Mouse (Mus musculus) CH12.LX (cell line): ENCODE data around the gene Hist1h1c. TPM values are rescaled to one million over a fixed set of nuclear protein-coding genes. Genes with fewer than 3 reads are reported as not detected.
A peak's percentile ranks its signal among the peaks of the same experiment; 100 is the strongest.

Source experiments
- DNase-seq: peaks from one replicate; pipeline ENCODE4 v3.0.0-alpha.2; 2013; ENCODE audit errors: extremely low read depth
- H3K27ac ChIP-seq: 2 replicates; pipeline ENCODE4 v1.5.1; 2012; ENCODE audit warnings: low read depth, mild to moderate bottlenecking, control low read depth, moderate library complexity; ENCODE audit not compliant: insufficient read depth
- H3K27me3 ChIP-seq: replicated peaks from 2 replicates; pipeline ENCODE3; 2012; ENCODE audit warnings: inconsistent platforms
- H3K36me3 ChIP-seq, 2 experiments: replicated peaks in 1 of 2; 2 replicates each; pipeline versions ENCODE3 to v1.6.1; 2012; ENCODE audit warnings: inconsistent platforms in 1 of 2, low read length in 1 of 2, mild to moderate bottlenecking in 1 of 2, mixed read lengths in 1 of 2, moderate library complexity in 1 of 2; ENCODE audit not compliant: control insufficient read depth in 1 of 2, insufficient read depth in 1 of 2
- H3K4me1 ChIP-seq, 2 experiments: 2 replicates each; pipeline ENCODE4 v1.6.1; 2012; ENCODE audit warnings: inconsistent platforms in 1 of 2, moderate library complexity in 1 of 2; ENCODE audit not compliant: insufficient read depth in 2 of 2, control insufficient read depth in 1 of 2
- H3K4me2 ChIP-seq: 2 replicates; pipeline ENCODE4 v1.6.1; 2012; ENCODE audit warnings: low read depth, mild to moderate bottlenecking, control low read depth; ENCODE audit not compliant: poor library complexity, insufficient read depth, severe bottlenecking
- H3K4me3 ChIP-seq, 3 experiments: fragments of 150-350 bp in 1 of 3; sonication (generic) in 1 of 3; replicated peaks in 1 of 3; 2 replicates each; pipeline versions ENCODE3 to v1.5.1; 2011 to 2012; ENCODE audit warnings: low read depth in 2 of 3, low read length in 2 of 3, mild to moderate bottlenecking in 2 of 3, moderate library complexity in 2 of 3, control low read depth in 1 of 3, improper control_type of control experiment in 1 of 3, inconsistent platforms in 1 of 3, mixed read lengths in 1 of 3; ENCODE audit not compliant: poor library complexity in 1 of 3
- H3K79me2 ChIP-seq: replicated peaks from 2 replicates; pipeline ENCODE4 v1.6.1; 2012; ENCODE audit warnings: mild to moderate bottlenecking, moderate library complexity; ENCODE audit not compliant: control insufficient read depth, poor library complexity, insufficient read depth, severe bottlenecking; ENCODE audit errors: extremely low read depth
- H3K9ac ChIP-seq: 2 replicates; pipeline ENCODE4 v1.6.1; 2012; ENCODE audit warnings: low read depth, mild to moderate bottlenecking, control low read depth, moderate library complexity; ENCODE audit not compliant: insufficient read depth
- H3K9me3 ChIP-seq: replicated peaks from 2 replicates; pipeline ENCODE3; 2012; ENCODE audit warnings: low read length, inconsistent platforms, mixed read lengths
- BHLHE40 ChIP-seq: IDR thresholded peaks from 2 replicates; pipeline ENCODE4 v1.6.1; 2011; ENCODE audit warnings: mild to moderate bottlenecking, low read depth, low read length, improper control_type of control experiment
- CHD1 ChIP-seq: IDR thresholded peaks from 2 replicates; pipeline ENCODE4 v1.6.1; 2012; ENCODE audit warnings: low read depth, low read length, improper control_type of control experiment, inconsistent platforms
- CHD2 ChIP-seq: IDR thresholded peaks from 2 replicates; pipeline ENCODE4 v1.6.1; 2011; ENCODE audit warnings: low read length, improper control_type of control experiment
- CTCF ChIP-seq, 2 experiments: IDR thresholded peaks in 1 of 2; conservative IDR thresholded peaks in 1 of 2; 2 replicates each; pipeline ENCODE4 v1.5.1; 2011 to 2012; ENCODE audit warnings: low read depth in 2 of 2, low read length in 2 of 2, improper control_type of control experiment in 1 of 2, inconsistent platforms in 1 of 2, mild to moderate bottlenecking in 1 of 2, moderate library complexity in 1 of 2
- E2F4 ChIP-seq: IDR thresholded peaks from 2 replicates; pipeline ENCODE4 v1.6.1; 2011; ENCODE audit warnings: low read depth, low read length, improper control_type of control experiment; ENCODE audit not compliant: insufficient replicate concordance
- ELF1 ChIP-seq: IDR thresholded peaks from 2 replicates; pipeline ENCODE4 v1.6.1; 2014; ENCODE audit warnings: low read depth, mild to moderate bottlenecking, inconsistent platforms, low read length, improper control_type of control experiment
- EP300 ChIP-seq: IDR thresholded peaks from 2 replicates; pipeline ENCODE4 v1.6.1; 2011; ENCODE audit warnings: low read length, improper control_type of control experiment
- ETS1 ChIP-seq: conservative IDR thresholded peaks from 2 replicates; pipeline ENCODE4 v1.6.1; 2012; ENCODE audit warnings: low read depth, mild to moderate bottlenecking, inconsistent platforms, low read length, improper control_type of control experiment, moderate library complexity
- GABPA ChIP-seq: IDR thresholded peaks from 2 replicates; pipeline ENCODE4 v1.6.1; 2012; ENCODE audit warnings: low read depth, low read length, improper control_type of control experiment, inconsistent platforms; ENCODE audit not compliant: insufficient replicate concordance
- HCFC1 ChIP-seq: IDR thresholded peaks from 2 replicates; pipeline ENCODE4 v1.6.1; 2012; ENCODE audit warnings: low read depth, mild to moderate bottlenecking, inconsistent platforms, low read length, improper control_type of control experiment
- IRF4 ChIP-seq: IDR thresholded peaks from 2 replicates; pipeline ENCODE4 v1.6.1; 2014; ENCODE audit warnings: low read depth, mild to moderate bottlenecking, inconsistent platforms, low read length, improper control_type of control experiment
- JUN ChIP-seq: IDR thresholded peaks from 2 replicates; pipeline ENCODE4 v1.6.1; 2011; ENCODE audit warnings: low read depth, mild to moderate bottlenecking, low read length, improper control_type of control experiment, moderate library complexity; ENCODE audit not compliant: insufficient read depth
- JUND ChIP-seq: conservative IDR thresholded peaks from 2 replicates; pipeline ENCODE4 v1.6.1; 2011; ENCODE audit warnings: low read depth, low read length, improper control_type of control experiment
- KAT2A ChIP-seq: IDR thresholded peaks from 2 replicates; pipeline ENCODE4 v1.6.1; 2012; ENCODE audit warnings: low read length, improper control_type of control experiment, inconsistent platforms; ENCODE audit not compliant: insufficient replicate concordance
- MAFK ChIP-seq: IDR thresholded peaks from 2 replicates; pipeline ENCODE4 v1.6.1; 2011; ENCODE audit warnings: low read length, improper control_type of control experiment; ENCODE audit not compliant: insufficient replicate concordance
- MAX ChIP-seq: IDR thresholded peaks from 2 replicates; pipeline ENCODE4 v1.6.1; 2011; ENCODE audit warnings: low read length, improper control_type of control experiment
- MAZ ChIP-seq: IDR thresholded peaks from 2 replicates; pipeline ENCODE4 v1.6.1; 2012; ENCODE audit warnings: low read depth, mild to moderate bottlenecking, inconsistent platforms, low read length, improper control_type of control experiment, moderate library complexity
- MEF2A ChIP-seq: IDR thresholded peaks from 2 replicates; pipeline ENCODE4 v1.6.1; 2014; ENCODE audit warnings: low read depth, mild to moderate bottlenecking, inconsistent platforms, low read length, improper control_type of control experiment, borderline replicate concordance
- MXI1 ChIP-seq: IDR thresholded peaks from 2 replicates; pipeline ENCODE4 v1.6.1; 2011; ENCODE audit warnings: mild to moderate bottlenecking, low read depth, low read length, improper control_type of control experiment
- MYC ChIP-seq: IDR thresholded peaks from 2 replicates; pipeline ENCODE4 v1.6.1; 2011; ENCODE audit warnings: low read depth, mild to moderate bottlenecking, improper control_type of control experiment, low read length
- NELFE ChIP-seq: IDR thresholded peaks from 2 replicates; pipeline ENCODE4 v1.6.1; 2011; ENCODE audit warnings: low read depth, low read length, improper control_type of control experiment
- NRF1 ChIP-seq: IDR thresholded peaks from 2 replicates; pipeline ENCODE4 v1.6.1; 2014; ENCODE audit warnings: low read depth, mild to moderate bottlenecking, inconsistent platforms, low read length, improper control_type of control experiment, moderate library complexity
- PAX5 ChIP-seq: IDR thresholded peaks from 2 replicates; pipeline ENCODE4 v1.6.1; 2012; ENCODE audit warnings: low read length, inconsistent platforms, mixed read lengths
- POLR2A ChIP-seq: IDR thresholded peaks from 2 replicates; pipeline ENCODE4 v1.6.1; 2011; ENCODE audit warnings: low read depth, mild to moderate bottlenecking, improper control_type of control experiment, low read length
- POLR2AphosphoS2 ChIP-seq: IDR thresholded peaks from 2 replicates; pipeline ENCODE4 v1.6.1; 2011; ENCODE audit warnings: low read depth, low read length, improper control_type of control experiment
- RAD21 ChIP-seq: IDR thresholded peaks from 2 replicates; pipeline ENCODE4 v1.6.1; 2011; ENCODE audit warnings: low read depth, mild to moderate bottlenecking, low read length, improper control_type of control experiment, moderate library complexity
- RCOR1 ChIP-seq: conservative IDR thresholded peaks from 2 replicates; pipeline ENCODE4 v1.6.1; 2012; ENCODE audit warnings: low read depth, mild to moderate bottlenecking, inconsistent platforms, low read length, improper control_type of control experiment
- SIN3A ChIP-seq: IDR thresholded peaks from 2 replicates; pipeline ENCODE4 v1.6.1; 2012; ENCODE audit warnings: low read length, improper control_type of control experiment, inconsistent platforms
- SMC3 ChIP-seq: IDR thresholded peaks from 2 replicates; pipeline ENCODE4 v1.6.1; 2011; ENCODE audit warnings: low read depth, low read length, improper control_type of control experiment
- TBP ChIP-seq: conservative IDR thresholded peaks from 2 replicates; pipeline ENCODE4 v1.6.1; 2011; ENCODE audit warnings: low read depth, low read length, improper control_type of control experiment
- TCF12 ChIP-seq: IDR thresholded peaks from 2 replicates; pipeline ENCODE4 v1.6.1; 2014; ENCODE audit warnings: low read depth, mild to moderate bottlenecking, inconsistent platforms, low read length, improper control_type of control experiment
- UBTF ChIP-seq: IDR thresholded peaks from 2 replicates; pipeline ENCODE4 v1.6.1; 2012; ENCODE audit warnings: low read depth, mild to moderate bottlenecking, inconsistent platforms, low read length, improper control_type of control experiment, moderate library complexity
- USF1 ChIP-seq: IDR thresholded peaks from 2 replicates; pipeline ENCODE4 v1.6.1; 2014; ENCODE audit warnings: low read depth, mild to moderate bottlenecking, inconsistent platforms, low read length, improper control_type of control experiment
- USF2 ChIP-seq: conservative IDR thresholded peaks from 2 replicates; pipeline ENCODE4 v1.6.1; 2011; ENCODE audit warnings: low read depth, low read length, improper control_type of control experiment
- ZC3H11A ChIP-seq: IDR thresholded peaks from 2 replicates; pipeline ENCODE4 v1.6.1; 2012; ENCODE audit warnings: low read depth, mild to moderate bottlenecking, inconsistent platforms, low read length, improper control_type of control experiment
- ZKSCAN1 ChIP-seq: IDR thresholded peaks from 2 replicates; pipeline ENCODE4 v1.6.1; 2012; ENCODE audit warnings: low read depth, inconsistent platforms, low read length, improper control_type of control experiment, borderline replicate concordance
- ZMIZ1 ChIP-seq: IDR thresholded peaks from 2 replicates; pipeline ENCODE4 v1.6.1; 2012; ENCODE audit warnings: low read depth, mild to moderate bottlenecking, inconsistent platforms, low read length, improper control_type of control experiment
- ZNF384 ChIP-seq: IDR thresholded peaks from 2 replicates; pipeline ENCODE4 v1.6.1; 2012; ENCODE audit warnings: low read depth, low read length, improper control_type of control experiment, inconsistent platforms
- dilution Hi-C: fragments of 300-500 bp; cut with MboI; formaldehyde crosslinking; loops from 2 replicates; pipeline ENCODE4 v1.14.3; 2020; ENCODE audit warnings: low sequenced_read_pairs; ENCODE audit not compliant: extremely low pct_unique_long_range_greater_than_20kb, extremely low pct_ligation_motif_present
- in situ Hi-C: fragments of 300-500 bp; cut with MboI; formaldehyde crosslinking; loops from 3 replicates; pipeline ENCODE4 v1.14.3; 2019; ENCODE audit warnings: low sequenced_read_pairs, low pct_ligation_motif_present, low pct_unique_long_range_greater_than_20kb, mixed read lengths
- polyA plus RNA-seq: library from polyadenylated mRNA; unstranded; fragments of >175 nt; gene quantifications from 2 replicates; pipeline ENCODE4 v1.2.1, GENCODE M21; 2012; ENCODE audit warnings: low read depth; ENCODE audit not compliant: insufficient read length
- total RNA-seq, 2 experiments: library from RNA; depleted of rRNA; stranded (reverse); fragments of 300-350 nt in 1 of 2; fragments of >200 nt in 1 of 2; gene quantifications; 2 replicates each; pipeline ENCODE4 v1.2.3; 2012 to 2014

Gene Hist1h1c
- total RNA-seq (2012; rRNA removed) (568 and 597 TPM in 2 replicates), total RNA-seq (2014; rRNA removed) (22.8 and 26.1 TPM in 2 replicates), polyA plus RNA-seq (12.5 and 13.2 TPM in 2 replicates)

DNA sequence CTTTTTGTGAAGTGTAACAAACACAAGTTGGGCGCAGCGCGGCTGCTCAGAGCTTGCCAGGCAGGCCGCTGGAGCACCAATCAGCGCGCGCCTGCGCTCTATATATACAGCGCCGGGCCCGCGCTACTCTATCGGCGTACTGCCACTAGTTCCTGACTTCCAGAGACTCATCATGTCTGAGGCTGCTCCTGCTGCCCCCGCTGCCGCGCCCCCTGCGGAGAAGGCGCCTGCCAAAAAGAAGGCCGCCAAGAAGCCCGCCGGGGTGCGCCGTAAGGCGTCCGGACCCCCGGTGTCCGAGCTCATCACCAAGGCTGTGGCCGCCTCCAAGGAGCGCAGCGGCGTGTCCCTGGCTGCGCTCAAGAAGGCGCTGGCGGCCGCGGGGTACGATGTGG lies at the start of gene Hist1h1c:
Hist1h1c (plus strand) TSS at position 132 of the 392 bp plus-strand sequence.
- Histone ChIP-seq H3K4me1 (peaks cover 3 to 26% of the 10 kb centered on the region in 2 experiments; a peak in 3 of 4 replicates), H3K79me2 (no peaks in the 10 kb centered on the region), H3K4me2 (peak within 1 kb of the TSS; percentile 61), H3K36me3 (no peaks in the 10 kb centered on the region)
- dilution Hi-C loops (no loop called here), in situ Hi-C loops (loop anchor here (5.0 kb wide), 1 partner anchor 36 kb away; no protein-coding TSS in a partner anchor)
- DNase-seq: peak; percentile 91
- TF ChIP-seq EP300: no peak
- TF ChIP-seq ELF1: peak; percentile 42; the same call in 1 of the 2 replicates
- peak; percentile 21; the same call in 1 of the 2 replicates for TF ChIP-seq SIN3A
- TF ChIP-seq ZC3H11A: no peak
- TF ChIP-seq MXI1: no peak; the same call in 1 of the 2 replicates
- TF ChIP-seq JUND: no peak
- no peak for TF ChIP-seq CHD1
- no peak; the same call in 1 of the 2 replicates for TF ChIP-seq MAX
- peak; percentile 29; the same call in 1 of the 2 replicates for TF ChIP-seq BHLHE40
- TF ChIP-seq UBTF: no peak; the same call in 1 of the 2 replicates
- peak; percentile 59; the same call in 1 of the 2 replicates for TF ChIP-seq MEF2A
- peak; percentile 19; the same call in 1 of the 2 replicates for TF ChIP-seq POLR2AphosphoS2
- TF ChIP-seq NRF1: peak; percentile 66
- 0 out of 2 replicates have a peak, but pooled peaks have one; percentile 64 for TF ChIP-seq KAT2A
- peak; percentile 100 for TF ChIP-seq ZMIZ1
- TF ChIP-seq IRF4: 0 out of 2 replicates have a peak, but pooled peaks have one; percentile 46
- TF ChIP-seq USF1: no peak; the same call in 1 of the 2 replicates
- no peak for TF ChIP-seq RAD21
- TF ChIP-seq POLR2A: peak; percentile 95
- TF ChIP-seq MAFK: no peak
- TF ChIP-seq ZKSCAN1: no peak
- peak; percentile 64; the same call in 1 of the 2 replicates for TF ChIP-seq HCFC1
- no peak for TF ChIP-seq ZNF384
- no peak for TF ChIP-seq JUN
- TF ChIP-seq MAZ: peak; percentile 85
- TF ChIP-seq SMC3: no peak
- TF ChIP-seq USF2: no peak
- TF ChIP-seq TCF12: peak; percentile 100
- TF ChIP-seq ETS1: peak; percentile 19; the same call in 1 of the 2 replicates
- no peak for TF ChIP-seq GABPA
- peak; percentile 90; the same call in 1 of the 2 replicates for TF ChIP-seq RCOR1
- peak; percentile 37 for TF ChIP-seq CHD2
- peak; percentile 100 for TF ChIP-seq NELFE
- peak in 1 of 2 experiments; percentile 10; a peak in 1 of 4 replicates for TF ChIP-seq CTCF (conservative IDR thresholded peaks at IDR 0.05 in 1 of 2, IDR thresholded peaks at IDR 0.05 in 1 of 2; ENCODE audit: low read depth in 2 of 2, low read length in 2 of 2)
- TF ChIP-seq PAX5: no peak
- peak; percentile 45; the same call in 1 of the 2 replicates for TF ChIP-seq E2F4
- no peak for TF ChIP-seq MYC
- TF ChIP-seq TBP: peak; percentile 98
- TF ChIP-seq, all 38 proteins: peak for 20
- Histone ChIP-seq H3K27me3 (no peaks in the 10 kb centered on the region), H3K9ac (peak within 1 kb of the TSS; percentile 100), H3K27ac (peak within 1 kb of the TSS; percentile 95), H3K4me3 (peak within 1 kb of the TSS; percentile 54 to 74 (median 54)), H3K9me3 (no peaks in the 10 kb centered on the region)
